Mouse (Mus musculus): ENCODE results near the gene Myo15. TPM values are rescaled to one million over a fixed set of nuclear protein-coding genes. Genes with fewer than 3 reads are reported as not detected.
A peak's percentile ranks its signal among the peaks of the same experiment; 100 is the strongest.
"Not testable (repeated sequence)": the region's sequence is repeated elsewhere in the genome, so short reads cannot be mapped to it uniquely, and the experiment has no call there.

Gene Myo15
- polyA plus RNA-seq, 1 experiment from 2014 or later, result 0.18 TPM

- under 1% methylated on average over 93 of the region's 93 CpGs for WGBS
- peak; percentile 35; the same call in 1 of the 2 replicates for ATAC-seq
- H3K27me3 ChIP-seq (replicated peaks), result no peaks in the 10 kb centered on the region
- peak overlapping the region; percentile 90 for H3K4me3 ChIP-seq (replicated peaks)
- peak overlapping the region; percentile 100 for H3K27ac ChIP-seq
- peak overlapping the region; percentile 95 for H3K9ac ChIP-seq
- peaks cover 30% of the 10 kb centered on the region for H3K4me1 ChIP-seq (replicated peaks)
- no peaks in the 10 kb centered on the region for H3K9me3 ChIP-seq
- peak overlapping the region; percentile 78 for H3K4me2 ChIP-seq (replicated peaks)
- H3K36me3 ChIP-seq, result 0 out of 2 replicates have a peak, but pooled peaks cover 2% of the 10 kb centered on the region
Measured at GRCm38 (mm10) chr11:60538371-60539281, 69.5 kb downstream of the Myo15 start.

- whole genome bisulfite sequencing, result 7% methylated on average over 2 of the region's 2 CpGs
- Histone ChIP-seq H3K4me1 (replicated peaks) (peaks cover 34% of the 10 kb centered on the region), H3K36me3 (0 out of 2 replicates have a peak, but pooled peaks cover 2% of the 10 kb centered on the region), H3K4me2 (replicated peaks) (peak overlapping the region; percentile 78), H3K9me3 (no peaks in the 10 kb centered on the region), H3K27me3 (replicated peaks) (no peaks in the 10 kb centered on the region), H3K4me3 (replicated peaks) (peak overlapping the region; percentile 90), H3K27ac (no peak overlapping the region), H3K9ac (peak overlapping the region; percentile 95)
- no peak for ATAC-seq
Measured at GRCm38 (mm10) chr11:60539540-60539939, 70.4 kb downstream of the Myo15 start.

GRCm38 (mm10) chr11:60540002-60540610 lies 71.0 kb downstream of the Myo15 start:
- ATAC-seq, result no peak
- 0 out of 2 replicates have a peak, but pooled peaks cover 2% of the 10 kb centered on the region for H3K36me3 ChIP-seq
- H3K9me3 ChIP-seq, result no peaks in the 10 kb centered on the region
- H3K27ac ChIP-seq, result peak overlapping the region; percentile 56; the same call in 1 of the 2 replicates
- peaks cover 37% of the 10 kb centered on the region for H3K4me1 ChIP-seq (replicated peaks)
- 6% methylated on average over 4 of the region's 4 CpGs for WGBS
- peak overlapping the region; percentile 38 for H3K9ac ChIP-seq
- H3K27me3 ChIP-seq (replicated peaks), result no peaks in the 10 kb centered on the region
- H3K4me2 ChIP-seq (replicated peaks), result peak overlapping the region; percentile 78
- H3K4me3 ChIP-seq (replicated peaks), result peak overlapping the region; percentile 31

- WGBS, result 58% methylated on average over 2 of the region's 2 CpGs
- ATAC-seq, result no peak
- peak overlapping the region; percentile 78 for H3K4me2 ChIP-seq (replicated peaks)
- H3K4me3 ChIP-seq (replicated peaks), result peak overlapping the region; percentile 31
- peak overlapping the region; percentile 38 for H3K9ac ChIP-seq
- H3K36me3 ChIP-seq, result 0 out of 2 replicates have a peak, but pooled peaks cover 2% of the 10 kb centered on the region
- H3K27ac ChIP-seq, result no peak overlapping the region; the same call in 1 of the 2 replicates
- peaks cover 37% of the 10 kb centered on the region for H3K4me1 ChIP-seq (replicated peaks)
- no peaks in the 10 kb centered on the region for H3K9me3 ChIP-seq
- H3K27me3 ChIP-seq (replicated peaks), result no peaks in the 10 kb centered on the region
Measured at GRCm38 (mm10) chr11:60540761-60541160, 71.6 kb downstream of the Myo15 start.

GRCm38 (mm10) chr11:60541831-60542230 lies 72.7 kb downstream of the Myo15 start:
- no peak overlapping the region for H3K4me3 ChIP-seq (replicated peaks)
- H3K27me3 ChIP-seq (replicated peaks), result no peaks in the 10 kb centered on the region
- H3K4me1 ChIP-seq (replicated peaks), result peaks cover 33% of the 10 kb centered on the region
- H3K9me3 ChIP-seq, result no peaks in the 10 kb centered on the region
- H3K36me3 ChIP-seq, result 0 out of 2 replicates have a peak, but pooled peaks cover 2% of the 10 kb centered on the region
- ATAC-seq, result no peak
- 83% methylated on average over 6 of the region's 6 CpGs for WGBS
- no peak overlapping the region for H3K27ac ChIP-seq
- H3K9ac ChIP-seq, result no peak overlapping the region
- H3K4me2 ChIP-seq (replicated peaks), result peak overlapping the region; percentile 12

GRCm38 (mm10) chr11:60543211-60543610 lies 74.1 kb downstream of the Myo15 start:
- 90% methylated on average over 5 of the region's 5 CpGs for WGBS
- not testable (repeated sequence) for H3K9ac ChIP-seq; H3K9me3 ChIP-seq; ATAC-seq; H3K4me3 ChIP-seq (replicated peaks); H3K36me3 ChIP-seq; H3K4me2 ChIP-seq (replicated peaks); H3K27ac ChIP-seq; H3K27me3 ChIP-seq (replicated peaks)
- H3K4me1 ChIP-seq (replicated peaks), result peaks cover 33% of the 10 kb centered on the region

GRCm38 (mm10) chr11:60545433-60545832 lies 76.3 kb downstream of the Myo15 start:
- WGBS, result 32% methylated on average over 4 of the region's 4 CpGs
- ATAC-seq, result no peak
- Histone ChIP-seq H3K9me3 (no peaks in the 10 kb centered on the region), H3K27ac (no peak overlapping the region), H3K4me1 (replicated peaks) (peaks cover 28% of the 10 kb centered on the region), H3K4me3 (replicated peaks) (no peak overlapping the region), H3K27me3 (replicated peaks) (no peaks in the 10 kb centered on the region), H3K9ac (no peak overlapping the region), H3K4me2 (replicated peaks) (no peak overlapping the region), H3K36me3 (0 out of 2 replicates have a peak, but pooled peaks cover 3% of the 10 kb centered on the region)

GRCm38 (mm10) chr11:60548112-60548511 lies 79.0 kb downstream of the Myo15 start:
- ATAC-seq, result no peak
- WGBS, result 82% methylated on average over 3 of the region's 3 CpGs
- Histone ChIP-seq H3K4me1 (replicated peaks) (peaks cover 11% of the 10 kb centered on the region; the same call in 1 of the 2 replicates), H3K4me3 (replicated peaks) (no peak overlapping the region), H3K27ac (no peak overlapping the region), H3K4me2 (replicated peaks) (no peak overlapping the region), H3K27me3 (replicated peaks) (no peaks in the 10 kb centered on the region), H3K36me3 (peaks cover 10% of the 10 kb centered on the region), H3K9ac (no peak overlapping the region), H3K9me3 (no peaks in the 10 kb centered on the region)

GRCm38 (mm10) chr11:60553091-60553490 lies 84.0 kb downstream of the Myo15 start:
- Histone ChIP-seq H3K9ac (no peak overlapping the region), H3K4me1 (replicated peaks) (no peaks in the 10 kb centered on the region), H3K4me3 (replicated peaks) (no peak overlapping the region), H3K9me3 (no peaks in the 10 kb centered on the region), H3K27ac (no peak overlapping the region), H3K36me3 (peaks cover 40% of the 10 kb centered on the region), H3K4me2 (replicated peaks) (no peak overlapping the region), H3K27me3 (replicated peaks) (no peaks in the 10 kb centered on the region)
- ATAC-seq, result no peak

GRCm38 (mm10) chr11:60557675-60558074 lies 88.5 kb downstream of the Myo15 start:
- peaks cover 34% of the 10 kb centered on the region for H3K36me3 ChIP-seq

GRCm38 (mm10) chr11:60559342-60559741 lies 90.2 kb downstream of the Myo15 start:
- WGBS, result 22% methylated on average over 3 of the region's 3 CpGs
- Histone ChIP-seq H3K9me3 (no peaks in the 10 kb centered on the region), H3K27me3 (replicated peaks) (no peaks in the 10 kb centered on the region), H3K27ac (no peak overlapping the region), H3K4me3 (replicated peaks) (no peak overlapping the region), H3K36me3 (peaks cover 21% of the 10 kb centered on the region), H3K4me1 (replicated peaks) (no peaks in the 10 kb centered on the region), H3K9ac (no peak overlapping the region), H3K4me2 (replicated peaks) (no peak overlapping the region)
- peak; percentile 51 for ATAC-seq

More at GRCm38 (mm10) chr11:60557675-60558074, 88.5 kb downstream of the Myo15 start:
- Histone ChIP-seq H3K27ac (no peak overlapping the region), H3K9ac (no peak overlapping the region), H3K4me1 (replicated peaks) (no peaks in the 10 kb centered on the region), H3K27me3 (replicated peaks) (no peaks in the 10 kb centered on the region), H3K9me3 (no peaks in the 10 kb centered on the region), H3K4me2 (replicated peaks) (no peak overlapping the region), H3K4me3 (replicated peaks) (no peak overlapping the region)
- no peak for ATAC-seq
- WGBS, result 84% methylated on average over 3 of the region's 3 CpGs

- H3K4me3 ChIP-seq (replicated peaks); H3K4me2 ChIP-seq (replicated peaks); H3K9ac ChIP-seq; H3K9me3 ChIP-seq; H3K36me3 ChIP-seq; H3K27me3 ChIP-seq (replicated peaks); ATAC-seq; H3K27ac ChIP-seq; H3K4me1 ChIP-seq (replicated peaks): not testable (repeated sequence)
- WGBS, result 87% methylated on average over 12 of the region's 12 CpGs
Measured at GRCm38 (mm10) chr11:60574006-60574405, 104.9 kb downstream of the Myo15 start.

Data from intestine, embryonic 15.5 days (tissue).